Mouse (Mus musculus) CH12.LX (cell line): ENCODE measurements around the gene Scarb1. TPM values are rescaled to one million over a fixed set of nuclear protein-coding genes. Genes with fewer than 3 reads are reported as not detected.

Experiments
- DNase-seq: peaks from one replicate; pipeline ENCODE4 v3.0.0-alpha.2; 2013; ENCODE audit errors: extremely low read depth
- H3K27ac ChIP-seq: 2 replicates; pipeline ENCODE4 v1.5.1; 2012; ENCODE audit warnings: low read depth, mild to moderate bottlenecking, control low read depth, moderate library complexity; ENCODE audit not compliant: insufficient read depth
- H3K27me3 ChIP-seq: replicated peaks from 2 replicates; pipeline ENCODE3; 2012; ENCODE audit warnings: inconsistent platforms
- H3K36me3 ChIP-seq, 2 experiments: replicated peaks in 1 of 2; 2 replicates each; pipeline versions ENCODE3 to v1.6.1; 2012; ENCODE audit warnings: inconsistent platforms in 1 of 2, low read length in 1 of 2, mild to moderate bottlenecking in 1 of 2, mixed read lengths in 1 of 2, moderate library complexity in 1 of 2; ENCODE audit not compliant: control insufficient read depth in 1 of 2, insufficient read depth in 1 of 2
- H3K4me1 ChIP-seq, 2 experiments: 2 replicates each; pipeline ENCODE4 v1.6.1; 2012; ENCODE audit warnings: inconsistent platforms in 1 of 2, moderate library complexity in 1 of 2; ENCODE audit not compliant: insufficient read depth in 2 of 2, control insufficient read depth in 1 of 2
- H3K4me2 ChIP-seq: 2 replicates; pipeline ENCODE4 v1.6.1; 2012; ENCODE audit warnings: low read depth, mild to moderate bottlenecking, control low read depth; ENCODE audit not compliant: poor library complexity, insufficient read depth, severe bottlenecking
- H3K4me3 ChIP-seq, 3 experiments: fragments of 150-350 bp in 1 of 3; sonication (generic) in 1 of 3; replicated peaks in 1 of 3; 2 replicates each; pipeline versions ENCODE3 to v1.5.1; 2011 to 2012; ENCODE audit warnings: low read depth in 2 of 3, low read length in 2 of 3, mild to moderate bottlenecking in 2 of 3, moderate library complexity in 2 of 3, control low read depth in 1 of 3, improper control_type of control experiment in 1 of 3, inconsistent platforms in 1 of 3, mixed read lengths in 1 of 3; ENCODE audit not compliant: poor library complexity in 1 of 3
- H3K79me2 ChIP-seq: replicated peaks from 2 replicates; pipeline ENCODE4 v1.6.1; 2012; ENCODE audit warnings: mild to moderate bottlenecking, moderate library complexity; ENCODE audit not compliant: control insufficient read depth, poor library complexity, insufficient read depth, severe bottlenecking; ENCODE audit errors: extremely low read depth
- H3K9ac ChIP-seq: 2 replicates; pipeline ENCODE4 v1.6.1; 2012; ENCODE audit warnings: low read depth, mild to moderate bottlenecking, control low read depth, moderate library complexity; ENCODE audit not compliant: insufficient read depth
- H3K9me3 ChIP-seq: replicated peaks from 2 replicates; pipeline ENCODE3; 2012; ENCODE audit warnings: low read length, inconsistent platforms, mixed read lengths
- BHLHE40 ChIP-seq: IDR thresholded peaks from 2 replicates; pipeline ENCODE4 v1.6.1; 2011; ENCODE audit warnings: mild to moderate bottlenecking, low read depth, low read length, improper control_type of control experiment
- CHD1 ChIP-seq: IDR thresholded peaks from 2 replicates; pipeline ENCODE4 v1.6.1; 2012; ENCODE audit warnings: low read depth, low read length, improper control_type of control experiment, inconsistent platforms
- CHD2 ChIP-seq: IDR thresholded peaks from 2 replicates; pipeline ENCODE4 v1.6.1; 2011; ENCODE audit warnings: low read length, improper control_type of control experiment
- E2F4 ChIP-seq: IDR thresholded peaks from 2 replicates; pipeline ENCODE4 v1.6.1; 2011; ENCODE audit warnings: low read depth, low read length, improper control_type of control experiment; ENCODE audit not compliant: insufficient replicate concordance
- ELF1 ChIP-seq: IDR thresholded peaks from 2 replicates; pipeline ENCODE4 v1.6.1; 2014; ENCODE audit warnings: low read depth, mild to moderate bottlenecking, inconsistent platforms, low read length, improper control_type of control experiment
- EP300 ChIP-seq: IDR thresholded peaks from 2 replicates; pipeline ENCODE4 v1.6.1; 2011; ENCODE audit warnings: low read length, improper control_type of control experiment
- ETS1 ChIP-seq: conservative IDR thresholded peaks from 2 replicates; pipeline ENCODE4 v1.6.1; 2012; ENCODE audit warnings: low read depth, mild to moderate bottlenecking, inconsistent platforms, low read length, improper control_type of control experiment, moderate library complexity
- GABPA ChIP-seq: IDR thresholded peaks from 2 replicates; pipeline ENCODE4 v1.6.1; 2012; ENCODE audit warnings: low read depth, low read length, improper control_type of control experiment, inconsistent platforms; ENCODE audit not compliant: insufficient replicate concordance
- HCFC1 ChIP-seq: IDR thresholded peaks from 2 replicates; pipeline ENCODE4 v1.6.1; 2012; ENCODE audit warnings: low read depth, mild to moderate bottlenecking, inconsistent platforms, low read length, improper control_type of control experiment
- IRF4 ChIP-seq: IDR thresholded peaks from 2 replicates; pipeline ENCODE4 v1.6.1; 2014; ENCODE audit warnings: low read depth, mild to moderate bottlenecking, inconsistent platforms, low read length, improper control_type of control experiment
- JUN ChIP-seq: IDR thresholded peaks from 2 replicates; pipeline ENCODE4 v1.6.1; 2011; ENCODE audit warnings: low read depth, mild to moderate bottlenecking, low read length, improper control_type of control experiment, moderate library complexity; ENCODE audit not compliant: insufficient read depth
- KAT2A ChIP-seq: IDR thresholded peaks from 2 replicates; pipeline ENCODE4 v1.6.1; 2012; ENCODE audit warnings: low read length, improper control_type of control experiment, inconsistent platforms; ENCODE audit not compliant: insufficient replicate concordance
- MAFK ChIP-seq: IDR thresholded peaks from 2 replicates; pipeline ENCODE4 v1.6.1; 2011; ENCODE audit warnings: low read length, improper control_type of control experiment; ENCODE audit not compliant: insufficient replicate concordance
- MAX ChIP-seq: IDR thresholded peaks from 2 replicates; pipeline ENCODE4 v1.6.1; 2011; ENCODE audit warnings: low read length, improper control_type of control experiment
- MAZ ChIP-seq: IDR thresholded peaks from 2 replicates; pipeline ENCODE4 v1.6.1; 2012; ENCODE audit warnings: low read depth, mild to moderate bottlenecking, inconsistent platforms, low read length, improper control_type of control experiment, moderate library complexity
- MEF2A ChIP-seq: IDR thresholded peaks from 2 replicates; pipeline ENCODE4 v1.6.1; 2014; ENCODE audit warnings: low read depth, mild to moderate bottlenecking, inconsistent platforms, low read length, improper control_type of control experiment, borderline replicate concordance
- MXI1 ChIP-seq: IDR thresholded peaks from 2 replicates; pipeline ENCODE4 v1.6.1; 2011; ENCODE audit warnings: mild to moderate bottlenecking, low read depth, low read length, improper control_type of control experiment
- MYC ChIP-seq: IDR thresholded peaks from 2 replicates; pipeline ENCODE4 v1.6.1; 2011; ENCODE audit warnings: low read depth, mild to moderate bottlenecking, improper control_type of control experiment, low read length
- NELFE ChIP-seq: IDR thresholded peaks from 2 replicates; pipeline ENCODE4 v1.6.1; 2011; ENCODE audit warnings: low read depth, low read length, improper control_type of control experiment
- NRF1 ChIP-seq: IDR thresholded peaks from 2 replicates; pipeline ENCODE4 v1.6.1; 2014; ENCODE audit warnings: low read depth, mild to moderate bottlenecking, inconsistent platforms, low read length, improper control_type of control experiment, moderate library complexity
- POLR2A ChIP-seq: IDR thresholded peaks from 2 replicates; pipeline ENCODE4 v1.6.1; 2011; ENCODE audit warnings: low read depth, mild to moderate bottlenecking, improper control_type of control experiment, low read length
- POLR2AphosphoS2 ChIP-seq: IDR thresholded peaks from 2 replicates; pipeline ENCODE4 v1.6.1; 2011; ENCODE audit warnings: low read depth, low read length, improper control_type of control experiment
- RCOR1 ChIP-seq: conservative IDR thresholded peaks from 2 replicates; pipeline ENCODE4 v1.6.1; 2012; ENCODE audit warnings: low read depth, mild to moderate bottlenecking, inconsistent platforms, low read length, improper control_type of control experiment
- SIN3A ChIP-seq: IDR thresholded peaks from 2 replicates; pipeline ENCODE4 v1.6.1; 2012; ENCODE audit warnings: low read length, improper control_type of control experiment, inconsistent platforms
- SMC3 ChIP-seq: IDR thresholded peaks from 2 replicates; pipeline ENCODE4 v1.6.1; 2011; ENCODE audit warnings: low read depth, low read length, improper control_type of control experiment
- TBP ChIP-seq: conservative IDR thresholded peaks from 2 replicates; pipeline ENCODE4 v1.6.1; 2011; ENCODE audit warnings: low read depth, low read length, improper control_type of control experiment
- TCF12 ChIP-seq: IDR thresholded peaks from 2 replicates; pipeline ENCODE4 v1.6.1; 2014; ENCODE audit warnings: low read depth, mild to moderate bottlenecking, inconsistent platforms, low read length, improper control_type of control experiment
- UBTF ChIP-seq: IDR thresholded peaks from 2 replicates; pipeline ENCODE4 v1.6.1; 2012; ENCODE audit warnings: low read depth, mild to moderate bottlenecking, inconsistent platforms, low read length, improper control_type of control experiment, moderate library complexity
- USF1 ChIP-seq: IDR thresholded peaks from 2 replicates; pipeline ENCODE4 v1.6.1; 2014; ENCODE audit warnings: low read depth, mild to moderate bottlenecking, inconsistent platforms, low read length, improper control_type of control experiment
- USF2 ChIP-seq: conservative IDR thresholded peaks from 2 replicates; pipeline ENCODE4 v1.6.1; 2011; ENCODE audit warnings: low read depth, low read length, improper control_type of control experiment
- ZC3H11A ChIP-seq: IDR thresholded peaks from 2 replicates; pipeline ENCODE4 v1.6.1; 2012; ENCODE audit warnings: low read depth, mild to moderate bottlenecking, inconsistent platforms, low read length, improper control_type of control experiment
- ZMIZ1 ChIP-seq: IDR thresholded peaks from 2 replicates; pipeline ENCODE4 v1.6.1; 2012; ENCODE audit warnings: low read depth, mild to moderate bottlenecking, inconsistent platforms, low read length, improper control_type of control experiment
- dilution Hi-C: fragments of 300-500 bp; cut with MboI; formaldehyde crosslinking; loops from 2 replicates; pipeline ENCODE4 v1.14.3; 2020; ENCODE audit warnings: low sequenced_read_pairs; ENCODE audit not compliant: extremely low pct_unique_long_range_greater_than_20kb, extremely low pct_ligation_motif_present
- in situ Hi-C: fragments of 300-500 bp; cut with MboI; formaldehyde crosslinking; loops from 3 replicates; pipeline ENCODE4 v1.14.3; 2019; ENCODE audit warnings: low sequenced_read_pairs, low pct_ligation_motif_present, low pct_unique_long_range_greater_than_20kb, mixed read lengths
- polyA plus RNA-seq: library from polyadenylated mRNA; unstranded; fragments of >175 nt; gene quantifications from 2 replicates; pipeline ENCODE4 v1.2.1, GENCODE M21; 2012; ENCODE audit warnings: low read depth; ENCODE audit not compliant: insufficient read length
- total RNA-seq, 2 experiments: library from RNA; depleted of rRNA; stranded (reverse); fragments of 300-350 nt in 1 of 2; fragments of >200 nt in 1 of 2; gene quantifications; 2 replicates each; pipeline ENCODE4 v1.2.3; 2012 to 2014

Scarb1 gene
- total RNA-seq (2012; rRNA removed): 11.6 and 12.3 TPM in 2 replicates
- 16.3 and 20.0 TPM in 2 replicates for total RNA-seq (2014; rRNA removed)
- polyA plus RNA-seq: 24.6 and 24.7 TPM in 2 replicates

DNA sequence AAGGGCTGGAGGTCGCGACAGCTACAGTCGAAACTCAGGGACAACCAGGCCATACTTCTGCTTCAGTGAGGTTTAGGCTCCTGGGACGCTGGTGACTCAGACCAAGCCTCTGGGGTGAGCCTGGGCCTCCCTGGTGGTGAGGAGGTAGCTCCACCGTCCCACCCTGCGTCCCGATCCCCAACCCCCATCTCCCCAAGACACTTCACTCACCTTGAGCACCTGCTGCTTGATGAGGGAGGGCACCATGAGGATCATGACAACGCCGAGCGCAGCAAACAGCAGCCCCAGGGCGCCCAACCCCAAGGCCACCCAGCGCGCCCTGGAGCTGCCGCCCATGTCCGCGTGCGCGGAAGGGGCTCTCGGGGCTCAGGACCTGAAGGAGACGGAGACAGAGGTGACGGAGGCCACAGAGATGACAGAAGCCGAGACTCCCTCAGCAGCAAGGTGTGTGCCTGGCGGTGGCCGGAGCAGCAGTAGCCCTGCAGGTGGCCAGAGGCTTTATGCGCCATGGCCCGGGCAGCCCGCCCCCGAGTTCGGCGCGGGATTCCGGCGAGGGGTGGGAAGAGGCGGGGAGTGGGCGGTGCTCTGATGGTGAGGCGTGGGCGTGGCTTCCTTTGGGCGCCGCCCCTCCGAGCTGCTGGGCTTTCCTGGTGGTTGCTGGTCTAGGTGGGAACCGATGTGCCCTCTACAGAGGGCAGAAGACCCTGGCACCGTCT is at the start of gene Scarb1:
Gene Scarb1 (minus strand): TSS at position 548 of the 716 bp plus-strand sequence.
- no peaks in the 10 kb centered on the region for H3K79me2 ChIP-seq
- peak; percentile 65 for TF ChIP-seq EP300
- TF ChIP-seq TCF12: peak; percentile 53
- TF ChIP-seq USF2: no peak
- peak; percentile 70 for TF ChIP-seq BHLHE40
- 0 out of 2 replicates have a peak, but pooled peaks have one; percentile 8 for TF ChIP-seq TBP
- peak; percentile 66; the same call in 1 of the 2 replicates for TF ChIP-seq CHD2
- no peak for TF ChIP-seq E2F4
- TF ChIP-seq MEF2A: peak; percentile 44; the same call in 1 of the 2 replicates
- TF ChIP-seq SIN3A: peak; percentile 53; the same call in 1 of the 2 replicates
- TF ChIP-seq MAFK: 0 out of 2 replicates have a peak, but pooled peaks have one; percentile 46
- TF ChIP-seq POLR2AphosphoS2: no peak
- TF ChIP-seq USF1: no peak
- peak; percentile 70 for TF ChIP-seq MAX
- no peak for TF ChIP-seq GABPA
- TF ChIP-seq NRF1: peak; percentile 35; the same call in 1 of the 2 replicates
- peak; percentile 65 for TF ChIP-seq ETS1
- TF ChIP-seq POLR2A: peak; percentile 83
- peak; percentile 68; the same call in 1 of the 2 replicates for TF ChIP-seq MYC
- TF ChIP-seq HCFC1: no peak; the same call in 1 of the 2 replicates
- TF ChIP-seq KAT2A: no peak
- TF ChIP-seq MXI1: peak; percentile 76
- TF ChIP-seq IRF4: peak; percentile 93
- peak; percentile 59; the same call in 1 of the 2 replicates for TF ChIP-seq NELFE
- TF ChIP-seq CHD1: peak; percentile 41; the same call in 1 of the 2 replicates
- TF ChIP-seq ZC3H11A: no peak
- no peak; the same call in 1 of the 2 replicates for TF ChIP-seq SMC3
- peak; percentile 35; the same call in 1 of the 2 replicates for TF ChIP-seq UBTF
- peak; percentile 30; the same call in 1 of the 2 replicates for TF ChIP-seq JUN
- no peak; the same call in 1 of the 2 replicates for TF ChIP-seq MAZ
- TF ChIP-seq ZMIZ1: peak; percentile 50; the same call in 1 of the 2 replicates
- TF ChIP-seq RCOR1: peak; percentile 84
- TF ChIP-seq ELF1: peak; percentile 23; the same call in 1 of the 2 replicates
- H3K36me3 ChIP-seq: peaks cover 0 to 18% of the 10 kb centered on the region in 2 experiments
- peak within 1 kb of the TSS; percentile 1; the same call in 1 of the 2 replicates for H3K27ac ChIP-seq
- dilution Hi-C loops: no loop called here
- in situ Hi-C loops: loop anchor here (10.0 kb wide), 1 partner anchor 436 kb away; no protein-coding TSS in a partner anchor
- DNase-seq: peak; percentile 82
- peaks cover 5 to 25% of the 10 kb centered on the region in 2 experiments; a peak in 2 of 4 replicates for H3K4me1 ChIP-seq
- no peaks in the 10 kb centered on the region for H3K9me3 ChIP-seq
- peak within 1 kb of the TSS; percentile 67 for H3K4me2 ChIP-seq
- H3K9ac ChIP-seq: peak within 1 kb of the TSS; percentile 24; the same call in 1 of the 2 replicates
- H3K4me3 ChIP-seq: peak within 1 kb of the TSS; percentile 50 to 79 (median 64)
- peaks cover 7% of the 10 kb centered on the region for H3K27me3 ChIP-seq
